Mouse (Mus musculus) neural tube, embryonic 10.5 days (tissue): Measurements from ENCODE around the gene Tmem114.

Experiments
- DNase-seq: peaks from one replicate; pipeline ENCODE4 v3.0.0-alpha.2; 2017; ENCODE audit warnings: low spot score; ENCODE audit errors: extremely low spot score

Tmem114 gene

DNA sequence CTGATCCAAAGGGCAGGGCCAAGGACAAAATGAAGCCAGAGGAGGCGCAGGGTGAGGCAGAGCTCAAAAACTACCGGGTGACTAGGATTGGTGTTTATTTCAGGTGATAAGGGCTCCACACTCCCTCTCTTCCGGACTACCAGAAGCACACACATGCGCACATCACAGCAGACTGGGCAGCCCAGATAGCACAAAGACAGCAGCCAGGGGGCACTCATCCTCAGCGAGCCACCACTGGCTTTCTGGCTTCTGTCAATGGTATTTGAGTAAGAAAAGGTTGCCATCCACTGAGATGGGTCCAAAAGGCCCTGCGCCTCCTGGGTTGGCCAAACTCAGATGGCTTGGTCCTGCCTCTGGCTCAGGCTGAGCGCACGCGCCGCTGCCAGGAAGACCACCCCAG is 15.7 kb downstream of the Tmem114 start:
- peak; percentile 37 for DNase-seq

DNA sequence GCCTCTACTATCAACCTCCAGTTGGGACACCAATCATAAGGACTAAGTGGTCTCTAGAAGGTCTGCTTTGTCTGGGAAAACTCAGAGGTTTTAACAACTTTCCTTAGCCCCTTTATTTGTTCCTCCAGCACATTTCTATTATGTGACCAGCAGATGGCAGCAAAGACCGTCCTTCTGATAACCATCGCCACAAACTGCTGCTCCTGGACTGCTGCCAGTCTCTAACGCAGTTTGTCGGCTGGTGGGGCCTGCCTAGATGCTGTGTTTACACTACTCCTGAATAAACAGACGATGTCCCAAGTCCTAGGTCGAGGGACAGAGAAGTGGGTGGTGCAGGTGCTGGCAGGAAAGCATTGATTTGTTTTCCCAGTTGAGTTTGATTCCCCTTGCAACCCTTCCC is 18.2 kb downstream of the Tmem114 start:
- DNase-seq, result peak; percentile 60

DNA sequence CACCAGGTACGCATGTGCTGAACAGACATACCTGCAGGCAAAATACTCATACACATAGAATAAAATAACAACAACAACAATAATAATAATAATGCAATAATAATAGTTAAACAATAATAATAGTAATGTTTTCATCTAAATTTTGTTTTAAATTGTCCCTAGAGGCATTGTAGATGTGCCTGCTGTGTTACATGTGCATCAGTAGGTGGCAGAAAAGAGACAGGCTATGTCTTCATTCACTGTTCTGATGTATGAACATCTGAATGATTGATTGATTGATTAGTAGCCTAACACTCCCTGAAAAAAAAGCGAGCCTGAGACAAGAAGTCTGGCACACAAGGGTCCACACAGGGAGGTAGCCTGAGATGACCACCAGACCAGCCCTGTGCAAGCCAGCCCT is 22.3 kb downstream of the Tmem114 start:
- DNase-seq, result no peak

DNA sequence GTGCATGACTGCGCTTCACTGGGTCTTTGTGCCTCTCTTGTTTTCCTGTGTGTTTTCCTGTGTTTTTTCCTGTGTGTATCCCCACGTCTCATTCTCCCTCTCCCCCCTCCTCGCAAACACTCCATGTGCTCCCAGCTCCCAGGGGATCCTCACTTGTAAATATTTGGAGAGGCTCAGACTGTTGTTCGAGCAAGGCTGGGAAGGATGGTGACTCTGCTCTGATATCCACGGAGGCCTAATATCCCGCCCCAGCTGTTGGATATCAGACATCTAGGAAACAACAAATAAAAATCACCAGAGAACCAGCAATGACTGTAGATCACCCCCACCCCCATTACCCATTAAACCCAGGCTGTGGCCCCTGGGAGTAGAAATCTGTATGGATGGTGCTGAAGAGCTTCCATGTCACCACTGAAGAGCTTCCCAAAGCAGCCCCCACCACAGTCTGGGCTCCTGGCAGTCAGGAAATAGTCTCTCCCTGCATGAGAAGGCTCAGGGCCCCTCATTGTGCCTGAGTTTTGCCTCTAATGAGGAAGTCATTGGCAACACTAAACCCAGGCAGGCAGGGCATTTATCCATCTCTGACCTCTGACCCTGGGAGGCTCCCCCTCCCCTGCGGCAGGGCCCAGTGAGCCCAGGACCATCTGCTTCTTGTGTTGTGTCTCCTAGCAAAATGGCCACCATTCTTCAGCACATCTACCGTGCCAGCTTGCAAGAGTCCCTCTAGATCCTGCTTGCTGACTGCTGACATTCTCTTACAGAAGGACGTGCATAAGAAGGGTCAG is 23.6 kb downstream of the Tmem114 start:
- no peak for DNase-seq

DNA sequence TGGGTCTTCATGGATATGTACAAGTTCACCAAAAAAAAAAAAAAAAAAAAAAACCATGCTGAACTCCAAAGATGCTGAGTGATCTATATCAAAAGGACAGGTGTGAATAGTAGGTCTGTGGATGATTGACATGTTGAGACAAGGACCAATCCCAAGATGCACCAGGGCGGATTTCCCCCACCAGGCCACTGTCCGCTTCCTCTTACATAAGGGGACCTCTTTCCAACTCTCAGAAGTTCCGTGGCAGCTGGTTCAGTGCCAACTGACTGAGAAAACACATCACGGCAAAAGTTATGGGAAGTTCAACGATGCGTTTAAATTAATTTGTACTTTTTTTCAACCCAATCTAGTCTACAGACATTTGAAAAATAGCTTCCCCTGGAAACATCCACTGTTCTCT is 25.1 kb downstream of the Tmem114 start:
- DNase-seq, result no peak

DNA sequence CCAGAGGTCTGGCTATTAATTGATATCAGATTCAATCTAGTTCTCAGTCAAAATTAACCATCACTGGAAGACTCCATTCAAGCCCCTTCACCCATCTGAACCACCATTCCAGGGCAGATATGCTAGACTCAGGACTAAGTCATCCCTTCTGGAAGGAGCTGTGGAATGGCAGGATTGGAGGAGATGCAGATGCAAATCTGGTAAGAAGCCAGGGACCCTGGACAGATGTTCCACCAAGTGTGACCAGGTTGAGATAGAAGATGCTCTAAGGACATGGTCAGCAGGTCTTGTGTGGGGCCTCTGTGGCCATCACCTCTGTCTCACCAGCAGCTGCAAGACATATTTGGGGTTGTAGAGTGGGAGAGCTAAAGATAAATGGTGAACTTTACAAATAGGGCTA is 30.0 kb downstream of the Tmem114 start:
- DNase-seq, result no peak

DNA sequence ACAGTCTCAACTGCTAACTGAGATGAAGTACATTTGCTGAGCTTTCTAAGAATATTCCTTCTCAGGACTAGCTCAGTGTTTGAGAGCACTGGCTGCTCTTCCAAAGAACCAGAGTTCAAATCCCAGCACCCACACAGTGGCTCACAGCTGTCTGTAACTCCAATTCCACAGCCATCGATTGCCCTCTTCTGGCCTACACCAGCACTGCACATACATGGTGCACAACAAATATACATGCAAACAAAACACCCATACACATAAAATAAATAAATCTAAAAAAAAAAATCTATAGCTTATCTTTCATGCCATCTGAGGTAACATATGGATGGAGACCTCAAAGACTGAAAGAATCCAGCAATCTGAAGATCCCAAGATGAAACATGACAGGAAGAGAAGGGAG is 36.4 kb downstream of the Tmem114 start:
- DNase-seq, result no peak

DNA sequence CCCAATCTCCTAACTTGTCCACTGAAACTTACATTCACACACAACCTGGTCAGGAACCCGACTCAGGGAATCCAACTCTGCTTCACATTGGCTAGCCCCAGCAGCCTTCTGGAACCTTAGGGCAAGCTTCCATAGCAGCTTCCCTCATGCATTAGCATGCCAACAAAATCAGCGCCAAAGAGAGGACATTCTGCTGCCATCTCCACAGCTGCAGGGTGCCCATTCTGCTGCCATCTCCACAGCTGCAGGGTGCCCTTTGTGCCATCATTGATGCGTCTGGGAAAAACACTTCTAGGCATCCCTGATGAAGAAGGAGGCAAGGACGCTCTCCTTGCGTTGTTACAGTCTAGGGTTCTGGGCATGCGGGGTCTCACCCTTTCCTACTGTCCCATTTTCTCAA is 38.5 kb downstream of the Tmem114 start:
- no peak for DNase-seq

DNA sequence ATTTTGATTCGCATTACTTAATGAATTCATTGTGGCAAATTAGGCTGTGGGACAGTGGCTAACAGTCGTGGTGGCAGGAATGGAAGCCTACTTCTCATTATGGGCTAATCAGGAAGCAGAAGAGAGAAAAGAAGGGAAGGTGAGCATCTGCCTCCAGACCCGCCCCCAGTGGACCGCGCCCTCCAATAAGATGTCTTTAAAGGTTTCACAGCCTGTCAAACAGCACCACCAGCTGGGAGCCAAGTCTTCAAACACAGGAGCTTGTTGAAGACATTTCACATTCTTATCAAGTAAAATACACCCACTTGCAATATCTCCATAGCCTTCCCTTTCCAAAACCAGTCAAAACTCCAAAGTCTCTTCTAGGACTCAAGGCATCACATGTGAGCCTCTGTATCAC is 39.3 kb downstream of the Tmem114 start:
- DNase-seq, result no peak

DNA sequence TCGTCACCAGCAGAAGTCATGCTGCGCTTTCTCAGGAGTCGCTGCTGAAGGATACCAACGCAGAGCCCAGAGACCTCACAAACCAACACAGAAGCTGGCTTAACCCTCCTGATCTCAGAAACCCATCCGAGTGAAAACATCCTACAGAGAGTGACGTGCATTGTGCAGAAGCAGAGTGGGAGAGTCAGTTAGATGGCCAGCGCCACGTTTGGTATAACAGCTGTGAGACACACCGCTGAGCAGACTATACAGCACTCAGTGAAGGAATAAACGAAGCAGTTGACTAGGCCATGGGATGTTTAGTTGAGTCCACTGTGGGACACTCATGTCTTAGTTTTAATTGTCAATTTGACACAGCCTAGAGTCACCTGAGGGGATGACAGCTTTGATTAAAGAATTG is 40.2 kb downstream of the Tmem114 start:
- no peak for DNase-seq

DNA sequence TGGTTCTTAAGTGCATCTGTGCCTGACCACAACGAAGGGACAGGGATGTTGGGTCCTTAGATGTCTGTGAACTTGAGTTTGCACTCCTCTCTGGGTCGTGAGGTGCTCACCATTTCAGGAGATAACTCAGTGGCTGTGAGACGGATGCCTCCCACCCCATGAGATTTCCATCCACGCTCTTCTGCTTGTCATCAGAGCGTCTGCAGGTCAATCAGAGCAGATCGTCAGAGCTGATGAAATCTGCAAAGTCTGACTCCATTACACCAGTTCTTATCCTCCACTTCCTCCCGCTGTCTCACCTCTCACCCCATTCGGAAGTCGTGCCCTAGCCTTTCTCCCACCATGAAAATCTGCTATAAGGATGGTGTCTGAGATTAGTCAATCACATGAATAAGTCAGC is 41.5 kb downstream of the Tmem114 start:
- DNase-seq, result no peak

DNA sequence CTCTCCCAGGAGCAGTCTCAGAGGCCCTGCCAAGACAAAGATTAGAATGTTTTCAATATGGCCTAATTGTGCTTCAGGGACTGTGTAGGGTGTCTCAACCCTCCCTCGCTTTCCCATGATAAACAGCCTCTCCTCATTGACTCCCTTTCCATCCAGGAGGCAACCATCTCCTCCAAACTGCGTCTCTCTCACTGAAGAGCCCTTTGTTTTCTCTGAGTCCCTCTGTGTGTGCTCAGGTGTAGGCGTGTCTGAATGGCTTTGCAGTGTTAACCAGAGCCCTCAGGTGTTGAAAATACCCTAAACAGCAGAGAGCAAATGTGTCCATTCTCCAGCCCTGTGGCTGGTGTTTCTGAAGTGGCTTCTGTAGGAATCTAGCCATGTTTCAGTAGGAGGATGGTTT is 61.9 kb downstream of the Tmem114 start:
- DNase-seq, result no peak
